Mouse (Mus musculus) fibroblast of lung, adult 2 months (primary cell): ENCODE results near the gene Pnpla8.

Experiments used
- DNase-seq: peaks from one replicate; pipeline ENCODE4 v3.0.0-alpha.2; 2011; ENCODE audit warnings: low read depth

Pnpla8 gene

DNA sequence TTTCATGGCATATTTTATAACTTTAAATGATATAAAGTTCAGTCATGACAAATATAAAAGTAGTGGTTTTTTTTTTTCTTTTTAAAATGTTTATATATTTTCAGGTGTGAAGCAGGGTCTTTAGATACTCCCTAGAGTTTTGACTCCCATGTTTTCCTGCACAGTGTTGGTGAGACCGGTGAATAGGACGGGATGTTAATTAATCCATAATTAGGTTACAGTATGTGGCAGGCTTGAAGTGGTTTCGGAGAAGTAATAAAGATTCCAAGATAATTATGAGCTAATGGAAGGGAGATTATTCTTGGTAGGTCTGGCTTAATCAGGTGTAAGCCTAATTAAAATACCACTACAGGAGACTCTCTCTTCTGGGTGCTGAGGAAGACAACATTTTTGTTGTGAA lies 125.0 kb downstream of the Pnpla8 start:
- no peak for DNase-seq

DNA sequence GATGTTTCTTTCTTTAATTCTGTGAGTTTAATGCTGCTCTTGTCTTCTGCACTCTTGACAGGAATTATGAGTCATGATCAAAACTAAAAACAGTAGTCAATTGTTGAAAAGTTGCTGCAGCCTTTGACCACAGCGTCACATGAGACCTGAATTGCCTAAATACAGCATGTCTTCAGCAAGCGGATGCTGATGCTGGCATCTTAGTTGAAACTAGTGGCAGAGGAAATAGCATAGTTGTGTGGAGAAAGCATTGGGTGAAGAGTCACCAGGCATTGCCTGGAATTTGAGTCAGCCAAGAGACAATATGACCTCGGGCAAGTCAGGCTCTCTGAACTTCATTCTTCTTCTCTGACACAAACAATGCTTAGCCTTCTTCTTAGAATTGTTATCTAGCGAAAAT lies 133.9 kb downstream of the Pnpla8 start:
- DNase-seq = peak; percentile 46

DNA sequence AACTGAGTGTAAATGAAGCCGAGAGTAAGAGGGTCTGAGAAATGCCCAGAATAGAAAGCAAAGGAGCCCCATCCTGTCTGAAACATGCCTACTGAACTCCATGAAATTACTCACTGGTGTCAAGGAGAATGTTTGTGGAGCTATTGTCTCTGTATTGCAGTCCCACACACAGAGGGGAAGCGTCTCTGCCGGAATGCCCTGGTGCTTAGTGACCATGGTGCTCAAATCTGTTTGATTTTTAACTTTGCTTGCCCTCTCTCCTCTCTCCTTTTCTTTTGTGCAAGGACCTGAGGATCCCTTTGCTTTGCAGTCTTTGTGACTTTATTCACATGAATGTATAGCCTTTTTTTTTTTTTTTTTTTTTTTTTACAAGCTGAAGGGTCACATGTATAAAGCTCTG lies 136.3 kb downstream of the Pnpla8 start:
- DNase-seq = no peak

DNA sequence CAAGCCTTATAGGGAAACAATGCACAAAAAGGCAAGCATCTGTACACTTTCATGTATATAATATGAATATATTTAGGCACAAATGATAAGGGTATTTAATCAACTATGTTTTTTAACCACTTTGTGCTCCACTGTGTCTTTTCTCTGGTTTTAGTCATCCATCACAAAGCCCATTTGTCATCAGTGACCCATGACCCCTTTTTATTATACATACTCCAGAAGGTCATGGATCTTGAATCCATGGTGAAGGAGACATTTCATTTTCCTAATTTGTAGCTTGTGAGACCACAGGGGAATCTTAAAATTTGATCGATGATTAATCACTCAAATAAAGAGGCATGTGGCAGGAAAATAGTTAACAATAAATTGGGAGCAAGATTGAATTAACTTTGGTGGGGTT lies 136.7 kb downstream of the Pnpla8 start:
- DNase-seq = no peak

DNA sequence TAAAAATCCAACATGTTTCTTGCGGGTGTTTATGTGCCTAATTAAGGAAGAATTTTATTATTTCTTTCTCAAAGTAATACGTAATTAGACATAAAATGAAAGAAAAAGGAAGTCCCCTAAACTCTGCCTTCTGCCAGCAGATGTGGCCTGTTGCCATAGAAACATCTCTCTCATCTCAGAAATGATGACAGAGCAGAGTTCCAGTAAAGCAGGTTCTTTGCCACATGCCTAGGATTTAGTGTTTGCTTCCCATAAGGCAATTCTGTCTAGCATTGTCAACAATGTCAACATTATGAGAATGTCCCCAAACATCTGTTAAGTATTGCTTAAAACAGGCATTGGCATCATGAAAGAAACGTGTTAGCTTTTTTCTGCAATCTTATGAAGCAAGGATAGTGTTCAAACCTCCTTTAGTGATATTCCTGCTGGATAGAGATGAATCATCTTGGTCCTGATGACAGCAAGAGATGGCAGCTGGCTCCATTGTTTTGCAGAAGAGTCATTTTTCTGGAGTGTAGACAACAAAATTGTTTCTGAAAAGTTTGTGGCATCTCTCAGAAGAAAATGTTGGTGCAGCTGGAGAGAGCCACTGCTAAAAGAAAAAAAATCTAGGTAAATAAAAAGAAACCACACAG lies 150.0 kb downstream of the Pnpla8 start:
- peak; percentile 13 for DNase-seq
